Mouse (Mus musculus): ENCODE measurements around the gene Ptprg. TPM values are rescaled to one million over a fixed set of nuclear protein-coding genes. Genes with fewer than 3 reads are reported as not detected.

The Ptprg gene
- total and polyA plus RNA-seq, 3 experiments, result not detected

DNA sequence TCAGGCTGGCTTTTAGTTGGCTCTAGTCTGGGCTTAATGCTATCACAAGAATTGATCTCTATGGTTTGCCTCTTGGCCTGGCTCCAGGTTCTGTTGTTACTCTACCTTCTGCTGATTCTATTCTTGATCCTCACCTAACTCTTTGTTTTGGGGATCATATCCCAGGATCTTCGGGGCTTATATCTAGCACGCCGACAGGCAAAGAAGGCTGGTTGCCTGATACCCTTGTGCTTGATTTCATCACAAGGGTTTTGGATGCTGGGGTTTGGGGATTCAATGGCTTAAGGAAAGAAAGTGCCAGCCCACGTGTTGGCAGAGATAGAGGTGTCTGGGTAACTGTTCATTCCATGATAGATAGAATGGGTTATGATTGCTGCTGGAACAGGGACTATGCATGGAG lies 164.9 kb downstream of the Ptprg start:
- Histone ChIP-seq H3K36me3 (ENCODE audit: control insufficient read depth in 1 of 2, insufficient read depth in 2 of 2, low read length in 2 of 2) (no peaks in the 10 kb centered on the region), H3K79me2 (ENCODE audit: control insufficient read depth, insufficient read depth, low read length, poor library complexity) (no peaks in the 10 kb centered on the region), H3K4me3 (ENCODE audit: control insufficient read depth in 1 of 2, insufficient read depth in 1 of 2, low read depth in 2 of 2, low read length in 2 of 2) (no peak overlapping the region), H3K9me3 (replicated peaks; ENCODE audit: insufficient read depth, low read length) (no peaks in the 10 kb centered on the region), H3K9ac (ENCODE audit: control insufficient read depth, low read depth, low read length, poor library complexity, severe bottlenecking) (no peak overlapping the region), H3K4me1 (ENCODE audit: control insufficient read depth in 1 of 2, insufficient read depth in 2 of 2, low read length in 2 of 2) (no peaks in the 10 kb centered on the region), H3K27me3 (ENCODE audit: control insufficient read depth in 1 of 2, insufficient read depth in 2 of 2, low read length in 2 of 2) (no peaks in the 10 kb centered on the region), H3K27ac (ENCODE audit: control insufficient read depth, low read depth, low read length) (no peak overlapping the region)
- no peak for TF ChIP-seq JUND (IDR thresholded peaks at IDR 0.05; ENCODE audit: low read depth, low read length)
- TF ChIP-seq CHD1 (IDR thresholded peaks at IDR 0.05; ENCODE audit: low read depth, low read length), result no peak
- no peak for TF ChIP-seq UBTF (IDR thresholded peaks at IDR 0.05; ENCODE audit: borderline replicate concordance, insufficient read depth, low read depth, low read length)
- TF ChIP-seq GATA1 (IDR thresholded peaks at IDR 0.05; ENCODE audit: low read depth, low read length), result no peak
- no peak for TF ChIP-seq TCF12 (IDR thresholded peaks at IDR 0.05; ENCODE audit: low read depth, low read length)
- no peak for TF ChIP-seq NELFE (IDR thresholded peaks at IDR 0.05; ENCODE audit: low read depth, low read length)
- no peak for DNase-seq (ENCODE audit: low read depth, low spot score)

DNA sequence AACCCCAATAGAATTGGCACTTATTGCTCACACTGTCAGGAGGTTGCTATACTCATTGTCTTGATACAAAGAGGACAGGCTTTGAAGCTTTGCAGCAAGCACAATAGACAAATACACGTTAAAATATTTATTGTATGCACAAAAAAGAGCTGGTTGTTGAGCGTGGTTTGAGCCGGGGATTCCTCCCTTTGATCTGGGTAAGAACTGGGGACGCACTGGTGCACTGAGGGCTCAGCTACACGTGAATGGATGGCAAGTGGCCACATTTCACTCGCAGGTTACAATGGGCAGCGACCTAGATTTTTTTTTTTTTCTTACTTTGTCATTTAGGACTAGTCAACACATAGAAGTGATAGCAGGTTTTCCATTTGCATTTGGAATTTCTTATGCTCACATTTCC lies 165.9 kb downstream of the Ptprg start:
- no peak for DNase-seq (ENCODE audit: low read depth, low spot score)
- H3K9me3 ChIP-seq (replicated peaks; ENCODE audit: insufficient read depth, low read length), result no peaks in the 10 kb centered on the region
- no peaks in the 10 kb centered on the region for H3K4me1 ChIP-seq (ENCODE audit: control insufficient read depth in 1 of 2, insufficient read depth in 2 of 2, low read length in 2 of 2)
- H3K36me3 ChIP-seq (ENCODE audit: control insufficient read depth in 1 of 2, insufficient read depth in 2 of 2, low read length in 2 of 2), result no peaks in the 10 kb centered on the region
- H3K79me2 ChIP-seq (ENCODE audit: control insufficient read depth, insufficient read depth, low read length, poor library complexity), result no peaks in the 10 kb centered on the region
- H3K4me3 ChIP-seq (ENCODE audit: control insufficient read depth in 1 of 2, insufficient read depth in 1 of 2, low read depth in 2 of 2, low read length in 2 of 2), result no peak overlapping the region
- H3K27me3 ChIP-seq (ENCODE audit: control insufficient read depth in 1 of 2, insufficient read depth in 2 of 2, low read length in 2 of 2), result no peaks in the 10 kb centered on the region
- TF ChIP-seq USF2 (IDR thresholded peaks at IDR 0.05; ENCODE audit: borderline replicate concordance in 1 of 2, insufficient read depth in 1 of 2, low read depth in 1 of 2, low read length in 2 of 2) (no peak), ZNF384 (IDR thresholded peaks at IDR 0.05; ENCODE audit: low read depth, low read length) (no peak), TAL1 (IDR thresholded peaks at IDR 0.05; ENCODE audit: low read length) (no peak), GABPA (IDR thresholded peaks at IDR 0.05; ENCODE audit: low read depth, low read length) (no peak), NRF1 (IDR thresholded peaks at IDR 0.05; ENCODE audit: insufficient read depth, low read depth, low read length, poor library complexity, severe bottlenecking) (no peak), RCOR1 (IDR thresholded peaks at IDR 0.05; ENCODE audit: low read depth, low read length) (no peak), TCF12 (IDR thresholded peaks at IDR 0.05; ENCODE audit: low read depth, low read length) (no peak), MYB (IDR thresholded peaks at IDR 0.05; ENCODE audit: low read depth, low read length) (no peak)
- no peak overlapping the region for H3K27ac ChIP-seq (ENCODE audit: control insufficient read depth, low read depth, low read length)
- no peak overlapping the region for H3K9ac ChIP-seq (ENCODE audit: control insufficient read depth, low read depth, low read length, poor library complexity, severe bottlenecking)

DNA sequence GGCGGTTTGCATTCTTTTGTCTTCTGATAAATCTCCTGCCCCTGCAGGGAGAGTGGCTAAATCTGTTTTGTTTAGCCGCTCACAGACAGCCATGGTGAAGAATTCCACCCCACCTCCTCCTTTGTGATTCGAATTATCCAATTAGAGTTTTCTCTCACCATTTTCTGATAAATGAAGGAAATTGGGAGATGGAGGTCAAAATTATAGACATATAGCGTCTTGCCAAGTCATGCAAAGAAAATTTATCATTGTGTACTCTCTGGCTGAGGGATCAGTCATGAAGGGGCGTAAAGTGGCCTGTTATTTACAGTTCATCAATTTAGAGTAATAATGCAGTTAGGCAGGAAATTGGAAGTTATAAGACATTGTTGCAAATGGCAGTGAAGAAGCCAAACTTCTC lies 168.8 kb downstream of the Ptprg start:
- H3K36me3 ChIP-seq (ENCODE audit: control insufficient read depth in 1 of 2, insufficient read depth in 2 of 2, low read length in 2 of 2), result no peaks in the 10 kb centered on the region
- no peak overlapping the region for H3K9ac ChIP-seq (ENCODE audit: control insufficient read depth, low read depth, low read length, poor library complexity, severe bottlenecking)
- no peak for DNase-seq (ENCODE audit: low read depth, low spot score)
- no peaks in the 10 kb centered on the region for H3K79me2 ChIP-seq (ENCODE audit: control insufficient read depth, insufficient read depth, low read length, poor library complexity)
- H3K4me3 ChIP-seq (ENCODE audit: control insufficient read depth in 1 of 2, insufficient read depth in 1 of 2, low read depth in 2 of 2, low read length in 2 of 2), result no peak overlapping the region
- H3K27me3 ChIP-seq (ENCODE audit: control insufficient read depth in 1 of 2, insufficient read depth in 2 of 2, low read length in 2 of 2), result no peaks in the 10 kb centered on the region
- H3K4me1 ChIP-seq (ENCODE audit: control insufficient read depth in 1 of 2, insufficient read depth in 2 of 2, low read length in 2 of 2), result no peaks in the 10 kb centered on the region
- H3K27ac ChIP-seq (ENCODE audit: control insufficient read depth, low read depth, low read length), result no peak overlapping the region
- no peaks in the 10 kb centered on the region for H3K9me3 ChIP-seq (replicated peaks; ENCODE audit: insufficient read depth, low read length)
- TF ChIP-seq SIN3A (IDR thresholded peaks at IDR 0.05; ENCODE audit: low read length) (no peak), ZNF384 (IDR thresholded peaks at IDR 0.05; ENCODE audit: low read depth, low read length) (no peak), MYC (IDR thresholded peaks at IDR 0.05; ENCODE audit: low read depth, low read length) (no peak), ZKSCAN1 (IDR thresholded peaks at IDR 0.05; ENCODE audit: low read depth, low read length) (no peak), MAZ (IDR thresholded peaks at IDR 0.05; ENCODE audit: low read depth, low read length) (no peak), JUND (IDR thresholded peaks at IDR 0.05; ENCODE audit: low read depth, low read length) (no peak), ETS1 (IDR thresholded peaks at IDR 0.05; ENCODE audit: low read depth, low read length) (no peak), USF1 (IDR thresholded peaks at IDR 0.05; ENCODE audit: low read depth, low read length) (no peak), GABPA (IDR thresholded peaks at IDR 0.05; ENCODE audit: low read depth, low read length) (no peak), ZMIZ1 (IDR thresholded peaks at IDR 0.05; ENCODE audit: low read depth, low read length) (no peak), POLR2A (IDR thresholded peaks at IDR 0.05; ENCODE audit: control insufficient read depth in 1 of 2, insufficient read depth in 1 of 2, low read depth in 1 of 2, low read length in 2 of 2, poor library complexity in 1 of 2) (no peak), RAD21 (IDR thresholded peaks at IDR 0.05; ENCODE audit: low read depth, low read length) (no peak), ZC3H11A (IDR thresholded peaks at IDR 0.05; ENCODE audit: low read depth, low read length) (no peak), CHD1 (IDR thresholded peaks at IDR 0.05; ENCODE audit: low read depth, low read length) (no peak), MEF2A (IDR thresholded peaks at IDR 0.05; ENCODE audit: extremely low read depth, insufficient replicate concordance, low read depth, low read length, poor library complexity, severe bottlenecking) (no peak), USF2 (IDR thresholded peaks at IDR 0.05; ENCODE audit: borderline replicate concordance in 1 of 2, insufficient read depth in 1 of 2, low read depth in 1 of 2, low read length in 2 of 2) (no peak), MXI1 (IDR thresholded peaks at IDR 0.05; ENCODE audit: low read depth, low read length) (no peak)
